Mouse (Mus musculus) naive thymus-derived CD4-positive, alpha-beta T cell, adult 2 months (primary cell): ENCODE results near the gene Yy2.

Source experiments
- DNase-seq: peaks from one replicate; pipeline ENCODE4 v3.0.0-alpha.2; 2011; ENCODE audit warnings: low read depth

Yy2 gene

DNA sequence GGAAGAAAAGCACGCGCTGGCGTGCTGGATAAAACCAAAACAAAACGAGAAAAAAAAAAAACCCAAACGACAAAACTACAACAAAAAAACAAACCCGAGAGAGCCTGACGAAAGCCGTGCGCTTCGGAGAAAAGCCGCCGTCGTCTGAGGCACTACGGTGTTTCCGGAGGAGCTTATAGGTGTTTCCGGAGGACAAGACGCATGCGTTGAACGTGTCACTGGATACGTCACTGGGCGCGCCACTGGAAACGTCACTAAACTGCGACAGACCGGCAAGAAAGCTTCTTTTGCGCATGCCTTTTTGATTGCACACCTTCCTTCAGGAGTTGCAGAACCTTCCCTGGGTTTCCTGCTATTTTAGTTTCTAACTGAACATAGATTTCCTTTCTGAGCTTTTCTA is at the start of gene Yy2:
TSS of gene Yy2 (minus strand) at position 146 of the 400 bp plus-strand sequence.
- DNase-seq, result no peak

DNA sequence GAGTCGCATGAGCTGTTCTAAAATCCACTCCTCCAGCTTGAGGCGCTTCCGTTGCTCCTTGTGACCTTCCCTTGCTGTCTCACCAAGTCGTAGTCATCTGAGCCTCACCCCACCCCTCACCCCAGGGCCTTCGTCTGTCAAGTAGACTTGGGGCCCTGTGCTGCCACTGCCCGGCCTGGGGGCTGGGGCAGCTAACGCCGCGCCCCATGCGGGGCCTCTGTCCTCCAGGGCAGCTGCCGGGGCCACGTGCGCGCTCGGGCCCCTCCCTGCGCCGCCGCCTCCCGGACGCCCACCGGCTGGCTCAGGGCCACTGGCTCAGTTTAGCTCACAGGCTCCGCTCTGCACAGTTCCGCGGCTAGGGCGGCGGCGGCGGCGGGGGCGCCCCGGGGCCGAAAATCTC is 44.1 kb upstream of the Yy2 start:
- no peak for DNase-seq

DNA sequence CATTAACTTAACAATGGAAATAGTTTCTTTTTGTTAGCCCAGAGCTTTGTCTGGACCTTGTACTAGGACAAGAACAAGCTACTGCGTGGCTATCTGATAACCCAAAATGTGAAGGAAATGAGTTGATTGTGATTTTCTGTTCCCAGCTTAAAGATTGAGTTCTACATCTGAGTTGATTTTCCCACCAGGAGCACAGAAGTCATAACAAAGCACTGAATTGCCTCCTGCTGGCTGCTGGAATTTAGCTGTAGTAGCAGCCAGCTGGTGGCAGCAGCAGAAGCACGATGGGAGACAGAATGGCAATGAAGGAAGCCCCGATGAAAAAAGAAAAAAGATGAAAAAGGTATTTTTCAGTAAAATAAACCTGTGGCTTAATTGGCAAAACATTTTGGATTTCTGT is 32.7 kb upstream of the Yy2 start:
- peak; percentile 7 for DNase-seq

DNA sequence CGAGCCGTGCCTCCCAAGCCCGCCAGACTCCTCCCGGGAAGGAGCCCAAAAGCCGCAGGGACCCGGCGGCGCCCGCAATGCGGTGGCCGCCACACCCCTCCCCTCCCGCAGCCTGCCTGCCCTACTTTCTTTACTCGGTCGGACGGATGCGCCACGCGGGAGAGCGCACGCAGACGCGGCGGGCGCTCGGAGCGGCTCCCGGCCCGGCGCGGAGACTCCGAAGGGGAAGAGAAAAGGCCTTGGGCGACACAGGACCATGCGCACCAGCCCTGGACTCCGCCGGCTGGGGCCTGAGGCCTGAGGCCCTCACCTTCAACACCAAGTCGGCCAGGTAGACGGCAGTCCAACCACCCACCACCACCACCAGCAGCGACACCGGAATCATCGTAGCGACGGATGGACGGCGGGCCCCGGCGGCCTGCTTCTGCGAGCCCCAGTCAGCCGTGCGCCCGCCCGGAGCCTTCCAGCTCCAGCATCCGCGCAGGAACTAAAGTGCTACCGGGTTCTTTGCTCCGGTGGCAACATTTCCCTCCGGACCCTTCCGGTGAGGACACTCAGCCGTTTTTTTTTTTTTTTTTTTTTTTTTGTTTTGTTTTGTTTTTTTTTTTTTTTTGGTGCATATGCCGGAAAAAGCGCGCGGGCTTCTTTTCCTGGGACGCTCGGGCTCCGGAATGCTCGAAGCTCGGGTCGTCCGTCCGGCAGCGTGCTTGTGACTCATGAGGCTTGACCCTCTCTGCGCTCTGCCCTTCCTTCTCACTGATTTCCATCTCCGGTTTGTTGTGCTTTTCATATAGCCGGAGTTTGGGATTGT is 29.6 kb upstream of the Yy2 start, which contains the start of gene Mbtps2:
TSS of gene Mbtps2 (minus strand) at position 530 of the 811 bp plus-strand sequence.
- peak; percentile 83 for DNase-seq

DNA sequence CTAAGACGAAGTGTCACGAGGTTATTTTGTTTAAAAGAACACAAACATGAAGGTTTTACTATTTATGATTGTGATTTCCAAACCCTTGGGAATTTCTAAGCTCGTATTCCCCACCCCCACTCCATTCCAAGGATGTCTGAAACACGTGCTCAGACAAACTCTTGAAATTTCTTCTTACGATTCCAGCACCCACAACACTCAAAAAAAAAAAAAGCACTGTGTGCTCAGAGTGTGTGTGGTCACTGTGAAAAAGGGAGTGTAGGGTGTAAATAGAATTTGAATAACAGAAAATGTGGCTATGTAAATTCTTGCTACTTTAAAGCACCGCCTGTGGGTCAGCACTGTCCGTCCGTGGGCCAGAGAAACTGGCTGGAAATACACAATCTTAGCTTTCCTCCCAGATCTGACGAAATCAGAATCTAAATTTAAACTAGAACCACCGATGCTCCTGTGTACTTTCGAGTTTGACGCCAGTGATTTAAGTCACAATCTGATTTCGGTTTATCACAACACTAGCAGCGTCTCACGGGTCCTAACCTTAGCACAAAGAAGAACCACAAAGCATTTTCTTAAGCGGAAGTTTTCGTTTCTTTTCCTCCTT is 28.9 kb upstream of the Yy2 start:
- no peak for DNase-seq

DNA sequence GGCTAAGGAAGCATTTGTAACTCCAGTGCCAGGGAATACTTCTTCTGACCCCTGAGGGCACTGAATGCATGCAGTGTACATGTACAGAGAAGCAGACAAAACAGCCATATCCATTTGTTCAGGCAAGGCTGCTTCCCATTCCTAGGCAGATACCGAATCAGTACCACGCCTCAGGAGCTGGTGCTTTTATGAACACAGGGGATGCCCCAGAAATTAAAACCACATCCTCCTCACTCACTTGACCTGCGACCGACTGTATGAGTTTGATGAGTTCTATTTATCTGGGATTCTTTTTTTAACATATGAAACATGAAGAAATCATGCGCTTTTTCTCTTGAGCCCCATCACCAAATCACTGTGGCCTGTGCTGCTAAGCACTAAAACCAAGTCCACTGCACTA is 28.0 kb upstream of the Yy2 start:
- peak; percentile 33 for DNase-seq

DNA sequence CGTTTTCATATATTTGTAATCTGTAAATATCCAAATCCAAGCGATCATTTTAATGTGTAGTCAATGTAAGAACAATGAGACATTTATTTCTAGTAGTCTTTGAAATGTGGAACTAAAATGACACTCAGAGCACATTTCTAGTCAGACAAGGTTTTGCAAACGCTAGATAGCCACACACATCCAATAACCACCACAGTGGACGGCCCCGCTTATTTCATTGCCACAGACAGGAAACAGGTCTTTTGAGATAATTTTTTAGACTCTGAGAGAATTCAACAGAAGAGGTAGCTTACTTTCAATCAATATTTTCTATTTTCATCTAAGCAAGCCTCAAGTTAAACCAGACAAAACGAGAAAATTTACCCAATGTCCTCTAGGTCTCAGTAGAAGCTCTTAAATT is 27.1 kb upstream of the Yy2 start:
- no peak for DNase-seq

DNA sequence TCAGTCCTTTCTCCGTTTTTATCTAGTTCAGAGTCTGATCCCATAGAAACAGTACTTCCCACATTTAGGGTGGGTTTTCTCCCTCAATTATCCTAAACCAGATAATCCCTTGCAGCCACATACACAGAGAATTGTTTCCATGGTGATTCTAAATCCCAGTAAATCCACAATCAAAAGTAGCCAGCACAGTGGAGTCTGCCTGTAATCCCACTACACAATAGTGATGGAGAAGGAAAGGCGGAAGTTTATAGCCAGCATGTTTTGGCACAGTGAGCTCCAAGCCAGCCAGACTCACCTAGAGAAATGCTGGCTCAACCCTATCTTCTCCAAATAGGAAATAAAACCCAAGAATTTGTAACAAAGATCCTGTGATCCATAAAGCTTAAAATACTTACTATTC is 25.8 kb upstream of the Yy2 start:
- DNase-seq, result no peak

DNA sequence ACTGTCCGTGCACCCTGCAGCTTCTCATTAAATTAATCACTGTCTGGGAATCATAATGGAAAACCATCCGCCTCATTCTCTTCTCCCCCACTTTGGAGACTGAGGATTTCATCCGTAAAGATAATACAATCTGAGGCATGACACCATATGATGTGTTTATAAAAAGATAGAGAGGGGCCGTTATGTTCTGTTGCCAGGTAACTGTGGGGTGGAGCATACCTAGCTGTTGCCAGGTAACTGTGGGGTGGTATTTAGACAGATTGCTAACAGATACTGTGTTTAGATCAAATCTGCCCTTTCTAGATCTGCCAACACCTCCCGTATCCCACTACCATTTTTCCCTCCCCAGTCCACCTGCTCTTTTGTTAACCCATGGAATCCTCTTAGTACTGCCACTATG is 18.2 kb upstream of the Yy2 start:
- DNase-seq, result no peak

DNA sequence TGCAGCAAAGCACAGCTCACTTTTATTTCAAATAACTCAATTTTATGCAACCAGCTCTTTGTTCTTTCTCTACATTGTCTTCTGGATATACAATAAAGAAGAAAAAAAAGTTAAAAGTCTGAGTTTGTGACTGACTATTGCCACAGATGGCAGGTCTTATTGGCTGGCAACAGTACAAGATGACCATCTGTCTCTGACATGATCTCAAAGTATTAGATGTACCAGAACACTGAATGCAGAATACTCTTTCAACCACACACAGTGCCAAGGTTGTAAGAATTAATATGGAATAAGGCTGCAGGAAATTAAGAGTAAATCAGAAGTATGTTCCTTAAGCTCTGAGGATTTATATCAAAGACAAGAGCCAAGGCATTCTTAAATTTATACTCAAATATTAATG is 17.6 kb upstream of the Yy2 start:
- DNase-seq, result no peak

DNA sequence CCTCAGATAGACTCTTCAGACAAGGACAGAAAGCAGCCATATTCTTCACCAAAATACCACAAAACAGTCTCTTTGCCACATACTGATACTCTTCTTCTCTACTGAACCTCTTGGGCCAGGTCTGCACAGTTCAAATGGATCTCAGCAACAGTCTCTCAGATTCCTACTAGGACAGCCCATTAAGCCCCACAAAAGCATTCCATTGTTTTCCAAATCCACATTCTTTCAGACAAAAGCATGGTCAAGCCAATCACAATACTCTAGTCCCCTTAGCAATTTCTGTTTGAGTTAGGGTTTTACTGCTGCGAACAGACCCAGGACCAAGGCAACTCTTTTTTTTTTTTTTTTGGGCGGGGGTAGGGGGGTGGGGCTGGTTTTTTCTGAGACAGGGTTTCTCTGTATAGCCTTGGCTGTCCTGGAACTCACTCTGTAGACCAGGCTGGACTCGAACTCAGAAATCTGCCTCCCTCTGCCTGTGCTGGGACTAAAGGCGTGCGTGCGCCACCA is 10.4 kb upstream of the Yy2 start:
- no peak for DNase-seq

DNA sequence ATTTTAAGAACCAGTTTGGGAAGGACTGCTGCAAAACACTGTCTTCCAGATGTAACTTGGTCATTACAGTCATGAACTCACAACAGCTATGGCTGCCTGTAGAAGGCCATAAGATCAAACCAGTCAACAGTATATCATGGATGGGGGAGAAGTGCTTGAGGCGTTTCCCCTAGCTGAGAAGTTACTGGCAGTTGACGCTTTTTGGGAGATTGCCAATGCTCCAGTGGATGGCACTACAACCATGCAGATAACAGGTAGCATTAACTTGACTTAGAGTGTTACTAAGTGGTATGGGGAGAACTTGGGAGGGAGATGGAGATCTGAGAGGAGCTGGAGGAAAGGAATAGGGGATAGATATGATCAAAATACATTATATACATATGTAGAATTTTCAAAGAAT is 5.9 kb upstream of the Yy2 start:
- no peak for DNase-seq

DNA sequence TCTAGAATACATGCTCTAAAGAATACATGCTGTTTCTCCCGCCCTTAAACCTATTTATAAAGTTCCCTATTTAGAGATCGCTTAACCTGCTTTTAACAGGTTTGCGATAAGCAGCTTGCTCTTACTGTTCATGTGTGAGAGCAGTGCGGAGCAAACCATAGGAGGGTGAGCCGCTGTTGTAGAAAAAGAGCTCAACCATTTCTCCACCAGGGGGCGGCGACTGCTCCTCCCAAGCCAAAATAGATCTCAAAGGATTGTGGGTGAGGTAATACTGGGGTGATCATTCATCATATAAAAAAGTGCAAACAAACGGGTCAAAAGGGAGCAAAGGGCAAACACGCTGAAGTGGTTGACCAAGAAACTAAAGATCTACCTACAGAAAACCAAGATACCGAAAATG is 5.0 kb downstream of the Yy2 start:
- DNase-seq, result peak; percentile 35

DNA sequence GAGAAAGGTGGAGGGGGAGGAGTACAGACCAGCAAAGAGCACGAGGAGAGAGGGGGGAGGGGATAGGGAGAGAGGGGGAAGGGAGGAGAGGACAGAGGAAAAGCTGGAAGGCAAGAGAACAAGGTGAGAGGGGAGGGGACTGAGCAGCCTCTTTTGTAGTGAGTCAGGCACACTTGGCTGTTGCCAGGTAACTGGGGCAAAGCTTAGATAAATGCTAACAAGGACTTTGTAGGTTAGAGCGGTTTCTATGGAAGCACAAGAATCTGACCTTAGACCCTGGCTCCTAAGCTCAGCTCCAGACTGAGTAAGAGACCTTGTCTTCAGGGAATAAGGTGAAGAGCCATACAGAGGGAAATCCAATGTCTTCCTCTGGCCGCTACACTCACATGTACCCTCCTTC is 21.7 kb downstream of the Yy2 start:
- no peak for DNase-seq
